ENCODE assay signal across 20 mouse cellular contexts in the genomic region with DNA sequence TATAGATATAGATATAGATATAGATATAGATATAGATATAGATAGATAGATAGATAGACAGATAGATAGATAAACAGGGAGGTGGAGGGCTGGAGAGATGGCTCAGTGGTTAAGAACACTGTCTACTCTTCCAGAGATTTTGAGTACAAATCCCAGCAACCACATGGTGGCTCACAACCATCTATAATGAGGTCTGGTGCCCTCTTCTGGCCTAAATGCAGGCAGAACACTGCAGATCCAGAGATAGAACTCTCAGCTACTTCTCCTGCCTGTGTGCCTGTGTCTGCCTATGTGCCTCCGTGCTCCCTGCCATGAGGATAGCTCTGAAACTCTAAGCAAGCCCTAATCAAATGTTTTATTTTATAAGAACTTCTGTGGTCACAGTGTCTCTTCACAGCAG.
DNase-seq lines count a peak whose midpoint lies in the region; ATAC-seq and TF ChIP-seq lines count a peak whose summit lies in the region.
"Had no signal": no experiment of that assay in that cellular context is flagged by ENCODE, and none has a peak within 500 bp of the region (broad histone marks: within the 10 kb centered on the region; RNA-seq: fewer than 3 reads in every experiment).

No protein-coding gene starts in this region.

- H3K4me2 ChIP-seq in intestine, postnatal 0 days (replicated peaks; ENCODE audit: low read depth), result no peak overlapping the region
- H3K4me2 ChIP-seq in intestine, embryonic 15.5 days (replicated peaks), result no peak overlapping the region
- no peak overlapping the region for H3K4me2 ChIP-seq in stomach, postnatal 0 days (replicated peaks; ENCODE audit: low read depth)
- H3K4me2 ChIP-seq: hindbrain, embryonic 15.5 days; neural tube, embryonic 15.5 days had no signal

- TF ChIP-seq EP300 in stomach, postnatal 0 days (optimal IDR thresholded peaks at IDR 0.05), result no peak

- no peak overlapping the region for H3K4me3 ChIP-seq in intestine, postnatal 0 days (ENCODE audit: low read depth, low read length)
- no peak overlapping the region for H3K4me3 ChIP-seq in intestine, embryonic 15.5 days (replicated peaks)
- no peak overlapping the region for H3K4me3 ChIP-seq in E14TG2a.4 (replicated peaks; ENCODE audit: low read length)
- no peak overlapping the region for H3K4me3 ChIP-seq in stomach, postnatal 0 days (ENCODE audit: low read depth, low read length)
- H3K4me3 ChIP-seq: embryonic facial prominence, embryonic 10.5 days; hindbrain, embryonic 15.5 days; limb, embryonic 10.5 days; myocyte; neural tube, embryonic 15.5 days had no signal

- H3K27me3 ChIP-seq in intestine, postnatal 0 days (replicated peaks; ENCODE audit: control insufficient read depth, insufficient read depth, low read length), result no peaks in the 10 kb centered on the region
- no peaks in the 10 kb centered on the region for H3K27me3 ChIP-seq in intestine, embryonic 15.5 days (replicated peaks)
- peaks cover 8% of the 10 kb centered on the region; the same call in 1 of the 2 replicates for H3K27me3 ChIP-seq in E14TG2a.4 (ENCODE audit: insufficient read depth, low read length)
- H3K27me3 ChIP-seq in stomach, postnatal 0 days (ENCODE audit: control insufficient read depth, insufficient read depth, low read length), result no peaks in the 10 kb centered on the region
- H3K27me3 ChIP-seq: hindbrain, embryonic 15.5 days; neural tube, embryonic 15.5 days had no signal

- no peaks in the 10 kb centered on the region for H3K9me3 ChIP-seq in intestine, postnatal 0 days (ENCODE audit: control insufficient read depth)
- no peaks in the 10 kb centered on the region for H3K9me3 ChIP-seq in intestine, embryonic 15.5 days
- no peaks in the 10 kb centered on the region for H3K9me3 ChIP-seq in E14TG2a.4 (ENCODE audit: low read length)
- no peaks in the 10 kb centered on the region for H3K9me3 ChIP-seq in stomach, postnatal 0 days (ENCODE audit: control insufficient read depth, low read length)
- H3K9me3 ChIP-seq: embryonic facial prominence, embryonic 10.5 days; hindbrain, embryonic 15.5 days; limb, embryonic 10.5 days; neural tube, embryonic 15.5 days had no signal

- 79% methylated on average over 1 of the region's 1 CpGs for WGBS in intestine, postnatal 0 days
- 74% methylated on average over 1 of the region's 1 CpGs for WGBS in intestine, embryonic 15.5 days
- whole genome bisulfite sequencing in stomach, postnatal 0 days, result 79% methylated on average over 1 of the region's 1 CpGs

- DNase-seq in lung, postnatal 36 days, result peak; percentile 13
- no peak for DNase-seq in lung, postnatal 14 days
- DNase-seq in stomach, postnatal 0 days (ENCODE audit: low spot score), result no peak
- DNase-seq in right cerebral cortex, postnatal 36 days (ENCODE audit: low spot score in 2 of 2), result no peak
- DNase-seq: cerebellum, adult 8-10 months; heart, adult 11 months; heart, postnatal 4 days; kidney, adult 18-20 months; kidney, postnatal 14 days; midbrain, embryonic 14.5 days; spleen, adult 18-20 months had no signal

- H3K27ac ChIP-seq in intestine, postnatal 0 days (ENCODE audit: low read depth, low read length), result no peak overlapping the region
- no peak overlapping the region for H3K27ac ChIP-seq in intestine, embryonic 15.5 days
- H3K27ac ChIP-seq in stomach, postnatal 0 days (replicated peaks), result no peak overlapping the region
- H3K27ac ChIP-seq: embryonic facial prominence, embryonic 10.5 days; hindbrain, embryonic 15.5 days; limb, embryonic 10.5 days; neural tube, embryonic 15.5 days had no signal

- no peak overlapping the region for H3K9ac ChIP-seq in intestine, postnatal 0 days (ENCODE audit: low read depth, low read length)
- H3K9ac ChIP-seq in intestine, embryonic 15.5 days, result no peak overlapping the region
- H3K9ac ChIP-seq in stomach, postnatal 0 days (ENCODE audit: low read length), result no peak overlapping the region
- H3K9ac ChIP-seq: hindbrain, embryonic 15.5 days; neural tube, embryonic 15.5 days had no signal

- TF ChIP-seq CTCF in intestine, postnatal 0 days (IDR thresholded peaks at IDR 0.05; ENCODE audit: low read depth), result peak; percentile 17; the same call in 1 of the 2 replicates
- peak; percentile 13; the same call in 1 of the 2 replicates for TF ChIP-seq CTCF in E14TG2a.4 (conservative IDR thresholded peaks at IDR 0.05; ENCODE audit: low read length)
- TF ChIP-seq CTCF in stomach, postnatal 0 days (IDR thresholded peaks at IDR 0.05; ENCODE audit: low read depth), result peak; percentile 29; the same call in 1 of the 2 replicates

- peaks cover 7% of the 10 kb centered on the region; the same call in 1 of the 2 replicates for H3K36me3 ChIP-seq in intestine, postnatal 0 days (ENCODE audit: control insufficient read depth, insufficient read depth)
- H3K36me3 ChIP-seq in intestine, embryonic 15.5 days, result 0 out of 2 replicates have a peak, but pooled peaks cover 4% of the 10 kb centered on the region
- no peaks in the 10 kb centered on the region for H3K36me3 ChIP-seq in E14TG2a.4 (ENCODE audit: insufficient read depth, low read length)
- H3K36me3 ChIP-seq in stomach, postnatal 0 days (ENCODE audit: control insufficient read depth, insufficient read depth, low read length), result no peaks in the 10 kb centered on the region
- H3K36me3 ChIP-seq: limb, embryonic 10.5 days had no signal

- no peaks in the 10 kb centered on the region for H3K4me1 ChIP-seq in intestine, postnatal 0 days (replicated peaks; ENCODE audit: control insufficient read depth, insufficient read depth, low read length)
- H3K4me1 ChIP-seq in intestine, embryonic 15.5 days (replicated peaks), result no peaks in the 10 kb centered on the region
- H3K4me1 ChIP-seq in E14TG2a.4 (replicated peaks; ENCODE audit: low read depth, low read length), result peaks cover 14% of the 10 kb centered on the region
- no peaks in the 10 kb centered on the region for H3K4me1 ChIP-seq in stomach, postnatal 0 days (replicated peaks; ENCODE audit: control insufficient read depth, insufficient read depth)
- H3K4me1 ChIP-seq: neural tube, embryonic 15.5 days had no signal

- ATAC-seq in intestine, postnatal 0 days, result no peak
- no peak for ATAC-seq in intestine, embryonic 15.5 days
- ATAC-seq in stomach, postnatal 0 days (ENCODE audit: low FRiP score, low TSS enrichment), result no peak
- ATAC-seq: lung, postnatal 0 days had no signal
